Mouse (Mus musculus): ENCODE results near the gene Fam193b.

Fam193b gene

GRCm38 (mm10) chr13:55527834-55528772 is 42.8 kb downstream of the Fam193b start:
- DNase-seq (ENCODE audit: low spot score in 2 of 2): peak; percentile 48 to 64

- peak in 1 of 2 experiments; percentile 27 for DNase-seq (ENCODE audit: low spot score in 2 of 2)
These were observed 43.7 kb downstream of the Fam193b start for GRCm38 (mm10) chr13:55527212-55527611.

- no peak for DNase-seq (ENCODE audit: low spot score in 2 of 2)
These were observed 45.0 kb downstream of the Fam193b start for GRCm38 (mm10) chr13:55525733-55526553.

DNA sequence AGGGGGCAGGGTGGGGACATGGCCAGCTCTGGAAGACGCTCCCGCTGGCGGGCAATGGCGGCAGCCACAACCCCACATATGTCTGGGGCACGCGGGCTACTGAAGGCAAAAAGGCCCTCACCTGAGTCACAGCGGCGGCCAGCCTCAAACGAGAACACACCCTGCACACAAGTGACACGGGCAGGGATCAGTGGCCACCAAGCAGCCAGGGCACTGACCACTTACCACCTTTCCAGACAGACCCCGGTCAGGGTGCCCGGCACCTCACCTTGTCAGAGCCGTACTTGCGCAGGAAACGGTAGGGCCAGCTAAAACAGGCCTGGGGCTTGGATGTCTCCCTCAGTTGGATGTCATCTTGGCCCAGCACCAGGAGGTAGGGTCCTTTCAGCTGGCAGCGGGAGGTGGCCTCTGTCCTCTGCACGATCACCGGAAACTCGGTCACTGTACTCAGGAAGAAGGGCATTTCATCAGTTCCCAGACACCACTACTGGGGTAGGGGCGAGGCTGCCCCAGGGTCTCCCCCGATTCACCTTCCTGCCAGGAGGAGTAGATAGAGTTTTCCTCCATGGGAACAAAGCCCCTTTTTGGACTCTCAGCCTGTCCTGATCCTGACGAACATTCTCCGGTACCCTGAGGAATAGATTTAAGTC is 46.8 kb downstream of the Fam193b start:
- no peak for DNase-seq (ENCODE audit: low spot score in 2 of 2)

DNA sequence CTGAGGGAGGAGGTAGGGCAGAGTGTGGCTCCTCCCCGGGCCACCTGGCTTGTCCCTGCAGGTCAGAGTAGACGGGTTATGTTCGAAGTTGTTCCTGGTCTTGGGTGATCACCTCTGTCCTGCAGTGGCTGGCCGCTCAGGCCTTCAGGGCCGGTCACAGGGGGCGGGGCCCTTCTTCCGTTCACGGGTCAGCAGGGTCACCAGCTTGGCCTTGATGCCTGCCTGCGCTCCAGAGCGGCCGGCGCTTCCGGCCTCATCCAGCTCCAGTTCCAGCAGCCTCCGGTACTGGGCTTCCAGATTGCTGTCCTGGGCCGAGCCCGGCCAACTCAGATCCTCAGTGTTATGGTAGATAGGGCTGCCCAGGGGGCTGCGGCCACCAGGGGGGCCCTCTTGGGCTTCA is 47.6 kb downstream of the Fam193b start:
- DNase-seq (ENCODE audit: low spot score in 2 of 2): peak in 1 of 2 experiments; percentile 46

GRCm38 (mm10) chr13:55522730-55523129 is 48.2 kb downstream of the Fam193b start:
- DNase-seq (ENCODE audit: low spot score in 2 of 2): no peak

DNA sequence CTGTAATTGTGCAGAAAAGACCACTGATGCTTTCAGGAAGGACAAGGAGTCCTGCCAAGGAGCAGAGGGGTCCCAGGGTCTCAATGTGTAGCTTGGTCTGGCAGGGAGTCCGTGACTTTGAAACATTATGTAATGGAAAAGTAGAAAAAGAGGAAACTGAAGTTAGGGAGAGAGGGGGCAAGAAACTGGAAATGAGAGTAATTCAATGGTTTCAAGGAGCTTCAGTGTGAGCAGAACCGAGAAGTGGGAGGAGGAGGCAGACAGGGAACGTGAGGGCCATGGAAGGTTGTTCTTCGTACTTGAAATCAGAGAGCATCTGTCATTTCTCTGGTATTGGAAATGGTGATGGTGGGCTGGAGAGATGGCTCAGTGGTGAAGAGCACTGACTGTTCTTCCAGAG is 51.3 kb downstream of the Fam193b start:
- no peak for DNase-seq (ENCODE audit: low spot score in 2 of 2)

DNA sequence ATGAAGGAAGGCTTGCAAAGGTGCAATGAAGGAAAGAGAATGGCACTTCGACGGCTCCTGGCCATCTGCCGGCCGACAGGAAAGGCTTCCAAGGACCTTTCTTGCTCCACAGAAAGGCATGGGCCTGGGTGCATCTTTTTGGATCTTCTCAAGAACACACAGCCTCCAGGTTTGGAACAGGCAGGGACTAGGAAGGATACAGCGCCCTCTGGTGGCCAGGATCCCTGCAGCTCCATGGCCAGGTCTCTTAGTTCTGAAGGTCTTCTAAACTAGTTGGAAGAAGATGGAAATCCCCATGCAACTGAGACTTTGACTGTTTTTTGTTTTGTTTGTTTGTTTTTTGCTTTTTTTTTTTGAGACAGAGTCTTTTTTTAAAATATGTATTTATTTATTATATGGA is 54.0 kb downstream of the Fam193b start:
- DNase-seq (ENCODE audit: low spot score in 2 of 2): peak; percentile 84 to 93

DNA sequence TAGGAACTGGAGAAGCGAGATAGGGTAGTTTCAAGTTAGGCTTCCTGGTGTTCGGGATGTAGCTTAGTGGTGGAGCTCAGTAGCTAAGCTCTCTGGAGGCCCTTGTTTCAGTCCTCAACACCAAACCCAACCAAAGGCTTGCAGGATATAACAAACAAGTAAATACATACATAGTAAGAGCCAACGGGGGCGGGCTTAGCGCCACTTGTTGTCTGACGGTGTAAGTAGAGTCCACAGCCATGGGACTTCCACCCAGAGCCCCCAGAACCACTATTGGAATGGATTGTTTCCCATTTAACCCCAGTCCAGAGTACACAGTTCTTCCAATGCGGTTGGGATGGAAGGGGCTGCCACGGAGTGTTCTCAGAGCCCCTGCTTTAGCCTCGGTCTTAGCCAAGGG is 57.1 kb downstream of the Fam193b start:
- DNase-seq (ENCODE audit: low spot score in 2 of 2): no peak

- peak; percentile 90 to 95 for DNase-seq (ENCODE audit: low spot score in 2 of 2)
These were observed 57.7 kb downstream of the Fam193b start, which contains the start of gene Pdlim7 for GRCm38 (mm10) chr13:55513111-55513748. Gene Pdlim7, minus strand, starts transcription at chr13:55513676.

- peak; percentile 48 to 54 for DNase-seq (ENCODE audit: low spot score in 2 of 2)
These were observed 58.4 kb downstream of the Fam193b start for GRCm38 (mm10) chr13:55512379-55513031.

GRCm38 (mm10) chr13:55511492-55511861 is 59.4 kb downstream of the Fam193b start:
- no peak for DNase-seq (ENCODE audit: low spot score in 2 of 2)

DNA sequence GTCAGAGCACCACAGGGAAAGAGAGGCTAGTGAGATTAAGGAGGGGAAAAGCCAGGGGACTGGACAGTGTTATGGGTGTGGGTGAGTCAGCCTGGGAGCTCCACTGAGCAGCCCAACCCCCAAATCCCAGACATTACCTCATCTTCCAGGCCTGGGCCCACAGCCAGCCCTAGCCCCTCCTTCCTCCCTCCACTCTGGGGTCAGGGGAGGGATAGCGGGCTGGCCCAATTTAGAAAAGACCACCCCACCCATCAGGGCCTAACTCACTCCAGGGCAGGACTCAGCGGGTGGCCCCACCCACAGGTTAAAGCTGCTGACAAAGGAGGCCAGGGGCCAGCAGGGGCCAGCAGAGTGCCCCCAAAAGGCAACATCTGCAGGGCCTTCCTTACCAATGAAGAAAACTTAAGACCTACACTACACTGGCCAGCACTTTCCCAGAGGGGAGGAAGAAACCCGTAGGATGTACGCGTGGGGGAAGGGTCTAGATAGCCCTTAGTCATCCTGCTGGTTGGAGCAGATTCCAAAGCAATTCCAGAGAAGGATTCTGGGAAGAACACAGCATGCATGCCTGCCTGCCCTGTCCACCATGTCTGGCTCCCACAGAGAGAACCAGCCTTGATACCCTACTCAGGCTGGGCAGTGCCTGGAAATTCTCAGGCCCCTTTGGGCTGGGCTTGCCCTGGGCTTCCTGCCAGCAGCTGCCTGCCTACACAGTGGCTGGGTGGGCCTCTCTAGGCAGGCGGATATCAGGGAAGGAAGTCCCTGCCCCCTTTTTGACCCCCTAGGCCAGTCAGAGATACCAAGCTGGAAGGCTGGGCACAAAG is 60.0 kb downstream of the Fam193b start:
- no peak for DNase-seq (ENCODE audit: low spot score in 2 of 2)

GRCm38 (mm10) chr13:55510332-55510667 is 60.6 kb downstream of the Fam193b start:
- DNase-seq (ENCODE audit: low spot score in 2 of 2): no peak

DNA sequence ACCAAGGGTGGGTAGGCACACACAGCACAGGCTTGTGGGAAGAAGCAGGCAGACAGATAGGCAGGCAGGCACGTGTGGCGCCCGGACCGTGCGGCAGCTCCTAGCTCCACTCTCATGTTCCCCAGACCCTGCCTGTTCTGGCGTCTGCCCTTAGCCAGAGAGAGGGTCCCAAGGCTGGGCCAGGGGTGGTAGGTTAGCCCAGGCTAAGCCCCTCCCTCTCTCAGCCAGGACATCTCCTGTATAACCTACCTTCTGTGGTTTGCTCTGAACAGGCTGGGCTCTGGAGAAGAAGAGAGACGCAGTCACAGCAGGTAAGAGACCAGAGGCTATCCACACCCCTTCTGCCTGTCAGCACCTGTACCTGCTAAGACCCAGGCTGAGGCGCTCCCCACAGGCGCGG is 62.4 kb downstream of the Fam193b start:
- no peak for DNase-seq (ENCODE audit: low spot score in 2 of 2)

- DNase-seq (ENCODE audit: low spot score in 2 of 2): no peak
These were observed 63.0 kb downstream of the Fam193b start for GRCm38 (mm10) chr13:55507877-55508276.

GRCm38 (mm10) chr13:55506697-55507096 is 64.2 kb downstream of the Fam193b start:
- no peak for DNase-seq (ENCODE audit: low spot score in 2 of 2)

- no peak for DNase-seq (ENCODE audit: low spot score in 2 of 2)
These were observed 65.1 kb downstream of the Fam193b start for GRCm38 (mm10) chr13:55505810-55506209.

DNA sequence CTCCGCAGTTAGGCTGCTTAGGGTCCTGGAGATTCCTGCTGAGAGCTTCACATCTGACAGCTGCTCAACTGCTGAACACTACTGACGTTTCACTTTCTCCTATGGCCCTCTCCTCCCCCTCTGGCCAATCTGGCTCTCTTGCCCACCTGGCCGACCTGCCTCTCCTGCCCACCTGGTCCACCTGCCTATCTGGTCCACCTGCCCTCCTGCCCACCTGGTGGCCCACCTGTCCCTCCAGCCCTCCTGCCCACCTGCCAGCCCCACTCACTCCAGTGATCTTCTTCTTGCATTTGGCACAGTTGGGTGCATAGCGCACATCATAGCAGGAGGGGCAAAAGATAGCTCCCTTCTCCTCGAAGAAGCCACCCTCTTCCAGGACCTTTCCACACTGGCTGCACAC is 66.5 kb downstream of the Fam193b start:
- no peak for DNase-seq (ENCODE audit: low spot score in 2 of 2)

DNA sequence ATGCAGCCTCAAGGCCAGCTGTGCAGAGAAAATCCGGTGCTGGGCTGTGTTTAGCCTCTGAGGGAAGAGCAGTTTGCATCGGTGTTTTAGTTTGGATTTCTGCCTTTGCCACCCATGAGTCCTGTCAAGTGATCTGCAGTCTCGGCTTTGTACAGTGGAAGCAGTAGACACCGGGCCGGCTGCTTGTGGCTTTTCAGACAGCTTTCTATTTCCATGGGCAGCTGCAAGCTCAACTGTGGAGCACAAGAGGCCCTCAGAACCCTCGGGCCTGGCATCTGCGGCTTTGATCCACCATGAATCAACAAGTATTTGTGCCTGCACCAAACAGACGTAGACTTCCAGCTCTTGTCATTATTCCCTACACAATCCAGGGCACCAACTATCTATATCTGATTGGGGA is 68.5 kb downstream of the Fam193b start:
- no peak for DNase-seq (ENCODE audit: low spot score in 2 of 2)

All from spleen, postnatal 10 days (tissue).